Mouse (Mus musculus): ENCODE measurements at regions not wholly inside any gene's neighbourhood (a gene's known extent, or its start where the extent isn't known, plus 50 kb on each side); places are given as distances from the start of the nearest gene placed in this dataset.
"Not testable (repeated sequence)": the region's sequence is repeated elsewhere in the genome, so short reads cannot be mapped to it uniquely, and the experiment has no call there.

- DNase-seq (ENCODE audit: low spot score in 2 of 2), result no peak
These were observed 380.3 kb upstream of the Zfp703 start for GRCm38 (mm10) chr8:26596665-26597362.

GRCm38 (mm10) chr8:26598520-26598919, 378.6 kb upstream of the Zfp703 start:
- no peak for DNase-seq (ENCODE audit: low spot score in 2 of 2)

GRCm38 (mm10) chr8:26600127-26600526, 377.0 kb upstream of the Zfp703 start:
- no peak for DNase-seq (ENCODE audit: low spot score in 2 of 2)

- DNase-seq (ENCODE audit: low spot score in 2 of 2), result no peak
These were observed 369.1 kb upstream of the Zfp703 start for GRCm38 (mm10) chr8:26608001-26608400.

- DNase-seq (ENCODE audit: low spot score in 2 of 2), result no peak
These were observed 368.5 kb upstream of the Zfp703 start for GRCm38 (mm10) chr8:26608588-26608987.

- DNase-seq (ENCODE audit: low spot score in 2 of 2), result no peak
These were observed 365.0 kb upstream of the Zfp703 start for GRCm38 (mm10) chr8:26612153-26612552.

GRCm38 (mm10) chr8:26622311-26623052, 354.6 kb upstream of the Zfp703 start:
- no peak for DNase-seq (ENCODE audit: low spot score in 2 of 2)

GRCm38 (mm10) chr8:26626186-26626585, 350.9 kb upstream of the Zfp703 start:
- no peak for DNase-seq (ENCODE audit: low spot score in 2 of 2)

- no peak for DNase-seq (ENCODE audit: low spot score in 2 of 2)
These were observed 350.5 kb upstream of the Zfp703 start for GRCm38 (mm10) chr8:26626651-26627077.

- no peak for DNase-seq (ENCODE audit: low spot score in 2 of 2)
These were observed 349.8 kb upstream of the Zfp703 start for GRCm38 (mm10) chr8:26627191-26627891.

- no peak for DNase-seq (ENCODE audit: low spot score in 2 of 2)
These were observed 346.6 kb upstream of the Zfp703 start for GRCm38 (mm10) chr8:26630544-26630943.

GRCm38 (mm10) chr8:26635701-26636100, 341.4 kb upstream of the Zfp703 start:
- DNase-seq (ENCODE audit: low spot score in 2 of 2), result no peak

- DNase-seq (ENCODE audit: low spot score in 2 of 2), result not testable (repeated sequence)
These were observed 331.8 kb upstream of the Zfp703 start for GRCm38 (mm10) chr8:26645375-26645774.

GRCm38 (mm10) chr8:26650287-26650686, 326.8 kb upstream of the Zfp703 start:
- peak in 1 of 2 experiments; percentile 18 for DNase-seq (ENCODE audit: low spot score in 2 of 2)

- DNase-seq (ENCODE audit: low spot score in 2 of 2), result no peak
These were observed 321.2 kb upstream of the Zfp703 start for GRCm38 (mm10) chr8:26655897-26656296.

GRCm38 (mm10) chr8:26656310-26657075, 320.6 kb upstream of the Zfp703 start:
- DNase-seq (ENCODE audit: low spot score in 2 of 2), result no peak

GRCm38 (mm10) chr8:26659381-26659780, 317.7 kb upstream of the Zfp703 start:
- no peak for DNase-seq (ENCODE audit: low spot score in 2 of 2)

- no peak for DNase-seq (ENCODE audit: low spot score in 2 of 2)
These were observed 307.6 kb upstream of the Zfp703 start for GRCm38 (mm10) chr8:26669541-26669940.

- no peak for DNase-seq (ENCODE audit: low spot score in 2 of 2)
These were observed 304.4 kb upstream of the Zfp703 start for GRCm38 (mm10) chr8:26672486-26673395.

- no peak for DNase-seq (ENCODE audit: low spot score in 2 of 2)
These were observed 299.5 kb upstream of the Zfp703 start for GRCm38 (mm10) chr8:26677584-26678138.
